Mouse (Mus musculus) spleen, adult 10 weeks (tissue): ENCODE results near the gene Txn2. TPM values are rescaled to one million over a fixed set of nuclear protein-coding genes. Genes with fewer than 3 reads are reported as not detected.

Source experiments
- polyA plus RNA-seq: library from polyadenylated mRNA; stranded (reverse); fragments of 350-450 nt; fragmentation: Illumina TruSeq; extraction: RNeasy Lipid Tissue Mini Kit (QIAGEN cat#74804); gene quantifications from one replicate; pipeline ENCODE4 v1.2.3, GENCODE M21; 2015; ENCODE audit warnings: low replicate concordance; ENCODE audit not compliant: insufficient read depth

Gene Txn2
- 63.1 TPM for polyA plus RNA-seq

GRCm38 (mm10) chr15:77928673-77929331 lies at the start of gene Txn2:
TSS of gene Txn2 (minus strand) at chr15:77929006.

DNA sequence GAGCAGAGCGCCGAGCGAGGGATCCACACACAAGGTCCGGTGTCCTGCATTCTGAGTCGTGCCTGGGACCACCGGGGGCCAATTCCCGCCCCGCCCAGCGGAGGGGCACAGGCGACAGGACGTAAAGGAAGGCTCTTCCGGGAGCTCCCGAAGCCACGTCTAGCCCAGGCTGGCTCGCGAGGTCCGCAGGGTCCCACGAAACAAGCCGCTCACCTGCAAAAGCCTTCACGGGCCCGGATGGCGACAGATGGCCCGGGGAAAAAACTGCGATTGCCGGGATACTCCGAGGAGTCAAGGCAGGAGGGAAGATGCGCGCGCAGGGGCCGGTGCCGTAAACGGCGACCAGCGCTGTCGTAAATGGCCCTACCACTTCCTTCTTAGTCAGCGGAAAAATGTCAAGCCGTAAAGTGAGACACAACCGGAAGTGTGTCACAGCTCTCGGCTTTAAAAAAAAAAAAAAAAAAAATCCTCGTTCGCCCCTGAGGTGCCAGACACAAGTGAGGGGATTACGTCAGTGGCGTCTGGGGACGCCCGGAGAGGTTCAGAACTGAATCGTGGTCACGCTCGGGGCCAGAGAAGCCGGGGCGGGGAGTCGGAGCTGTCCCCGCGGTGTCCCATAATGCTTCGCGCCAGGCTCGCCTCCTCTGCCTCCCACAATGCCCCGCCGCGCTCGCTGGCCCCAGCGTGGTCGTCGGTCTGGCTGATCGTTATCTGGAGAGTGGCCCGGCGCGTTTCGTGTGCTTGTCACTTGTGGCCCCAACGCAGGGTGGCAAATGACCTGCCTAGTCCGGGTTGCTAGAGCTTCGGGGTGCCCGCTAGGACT lies 41.9 kb upstream of the Txn2 start, which contains the start of gene Eif3d:
Gene Eif3d, minus strand, starts transcription at position 344 of the 823 bp plus-strand sequence.

DNA sequence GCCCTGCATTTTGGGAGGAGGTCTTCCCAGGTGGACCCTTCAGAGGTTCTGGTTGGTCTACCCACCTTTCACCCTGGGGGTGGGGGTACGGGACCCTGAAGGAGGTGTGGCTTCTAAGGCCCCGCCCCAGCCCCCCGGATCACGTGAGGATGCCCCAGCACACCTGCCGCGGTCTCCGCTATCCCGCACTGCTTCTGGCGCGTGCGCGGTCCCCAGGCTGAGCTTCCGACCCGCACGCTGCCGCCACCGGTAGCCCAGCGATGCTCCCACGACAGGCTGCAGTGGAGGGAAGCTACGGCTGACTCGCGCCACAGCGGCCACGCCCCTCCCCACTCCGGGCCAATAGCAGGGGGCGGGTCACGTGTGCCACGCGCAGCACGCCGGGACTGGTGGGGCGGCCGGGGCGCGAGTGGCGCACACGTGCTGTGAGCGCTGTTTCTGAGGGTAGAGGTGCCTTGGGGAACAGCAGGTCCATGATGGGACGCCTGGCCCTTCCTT lies 27.6 kb upstream of the Txn2 start, which contains the start of gene Foxred2:
Gene Foxred2, minus strand, starts transcription at position 319 of the 498 bp plus-strand sequence.

Other genes with a start within 250 kb of the Txn2 start
- gene Apol7e, start 230.1 kb downstream of the Txn2 start, polyA plus RNA-seq: 42.7 TPM
- 1.7 TPM for gene Apol9b, start 200.0 kb downstream of the Txn2 start, polyA plus RNA-seq
- 4.1 TPM for gene Apol8, start 172.0 kb downstream of the Txn2 start, polyA plus RNA-seq
- 209 TPM for gene Myh9, start 86.8 kb downstream of the Txn2 start, polyA plus RNA-seq
- gene Foxred2, start 27.7 kb upstream of the Txn2 start, polyA plus RNA-seq: 9.0 TPM
- gene Eif3d, start 41.8 kb upstream of the Txn2 start, polyA plus RNA-seq: 97.7 TPM
- gene Cacng2, start 191.0 kb upstream of the Txn2 start, polyA plus RNA-seq: not detected
- 28.0 TPM for gene Ift27, start 245.1 kb upstream of the Txn2 start, polyA plus RNA-seq